Mouse (Mus musculus): Measurements from ENCODE around the gene Hsd11b1.

DNA sequence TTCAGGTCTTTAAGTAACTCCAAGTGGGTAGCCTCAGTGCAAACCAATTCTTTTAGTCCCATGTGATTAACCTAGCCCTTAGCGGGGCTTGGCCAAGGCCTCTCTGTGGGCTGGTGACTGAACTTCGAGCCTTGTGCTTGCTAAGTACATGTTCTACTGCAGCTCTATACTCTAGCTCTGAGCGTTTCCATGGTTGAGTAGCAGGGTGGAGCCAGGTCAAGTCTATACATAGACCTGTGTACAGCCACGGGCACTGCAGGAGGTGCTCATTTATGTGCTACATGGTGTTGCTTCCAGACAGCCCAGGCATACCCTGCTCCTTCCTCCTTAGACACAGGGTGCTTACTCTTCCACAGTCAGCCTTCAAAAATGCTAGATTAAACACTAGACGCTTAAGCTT, 32.0 kb upstream of the Hsd11b1 start:
- TF ChIP-seq POLR2A (IDR thresholded peaks at IDR 0.05; ENCODE audit: borderline replicate concordance, low read depth, low read length), result no peak
- TF ChIP-seq CTCF (IDR thresholded peaks at IDR 0.05; ENCODE audit: low read depth, low read length), result no peak

Measured in bone marrow macrophage, adult 2 months (primary cell).